Mouse (Mus musculus) left cerebral cortex, postnatal 14 days (tissue): ENCODE measurements at regions not wholly inside any gene's neighbourhood (a gene's known extent, or its start where the extent isn't known, plus 50 kb on each side); places are given as distances from the start of the nearest gene placed in this dataset.

Experiments
- DNase-seq, 2 experiments: peaks; one replicate each; pipeline ENCODE4 v3.0.0; 2021 to 2022; ENCODE audit warnings: low spot score in 2 of 2, mixed read lengths in 1 of 2
- intact Hi-C: fragments of 180-260 bp; cut with DNase I; formaldehyde crosslinking; loops from one replicate; pipeline ENCODE4 v1.15.1; 2025

- no peak for DNase-seq
- intact Hi-C loops, result no loop called here
Observed at GRCm38 (mm10) chr12:88530450-88531143, 170.2 kb downstream of the Adck1 start.

GRCm38 (mm10) chr12:88532261-88532973 lies 172.1 kb downstream of the Adck1 start:
- DNase-seq, result no peak
- intact Hi-C loops, result no loop called here

- intact Hi-C loops, result no loop called here
- DNase-seq, result peak in 1 of 2 experiments; percentile 16
Observed at GRCm38 (mm10) chr12:88551856-88552255, 170.8 kb upstream of the Nrxn3 start.

GRCm38 (mm10) chr12:88555475-88555874 lies 167.2 kb upstream of the Nrxn3 start:
- intact Hi-C loops, result no loop called here

GRCm38 (mm10) chr12:88558036-88558435 lies 164.6 kb upstream of the Nrxn3 start:
- intact Hi-C loops, result no loop called here
- no peak for DNase-seq

More at GRCm38 (mm10) chr12:88555475-88555874, 167.2 kb upstream of the Nrxn3 start:
- DNase-seq, result peak in 1 of 2 experiments; percentile 22

GRCm38 (mm10) chr12:88579974-88580373 lies 142.7 kb upstream of the Nrxn3 start:
- intact Hi-C loops, result no loop called here
- DNase-seq, result peak; percentile 38 to 71

GRCm38 (mm10) chr12:88605939-88606338 lies 116.7 kb upstream of the Nrxn3 start:
- intact Hi-C loops, result no loop called here
- no peak for DNase-seq

- intact Hi-C loops, result no loop called here
Observed at GRCm38 (mm10) chr12:88620084-88620483, 102.6 kb upstream of the Nrxn3 start.

GRCm38 (mm10) chr12:88644281-88644680 lies 78.4 kb upstream of the Nrxn3 start:
- no peak for DNase-seq
- intact Hi-C loops, result no loop called here

More at GRCm38 (mm10) chr12:88620084-88620483, 102.6 kb upstream of the Nrxn3 start:
- DNase-seq, result peak in 1 of 2 experiments; percentile 12

- intact Hi-C loops, result no loop called here
- no peak for DNase-seq
Observed at GRCm38 (mm10) chr12:88652001-88652719, 70.5 kb upstream of the Nrxn3 start.
